18 mouse cellular contexts compared by ENCODE assay signal in the genomic region with DNA sequence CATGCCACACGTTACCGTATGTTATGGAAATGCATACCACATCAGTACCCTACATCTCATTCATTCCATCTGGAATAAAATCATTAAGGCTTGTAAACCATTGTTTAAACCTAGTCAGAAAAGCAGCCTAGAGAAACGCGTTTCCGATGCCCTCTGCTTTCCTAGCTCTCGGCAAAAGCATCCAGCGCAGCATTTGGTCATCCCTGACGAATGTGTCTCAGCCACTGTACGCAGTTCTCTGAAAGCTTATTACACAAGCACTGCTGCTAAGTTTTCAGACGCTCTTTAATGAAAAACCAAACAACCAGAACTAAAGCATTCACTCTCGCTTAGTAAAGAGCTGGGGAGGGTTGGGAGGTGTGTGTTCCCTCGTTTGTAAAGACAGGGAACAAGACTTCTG. TPM values are rescaled to one million over a fixed set of nuclear protein-coding genes. Genes with fewer than 3 reads are reported as not detected.
"Had no signal": no experiment of that assay in that cellular context is flagged by ENCODE, and none has a peak within 500 bp of the region (broad histone marks: within the 10 kb centered on the region; RNA-seq: fewer than 3 reads in every experiment).

No protein-coding gene starts in this region.

- H3K9ac ChIP-seq: liver, embryonic 13.5 days; liver, postnatal 0 days; lung, embryonic 15.5 days; midbrain, embryonic 13.5 days had no signal

- ATAC-seq: liver, postnatal 0 days; midbrain, embryonic 13.5 days had no signal

- H3K4me1 ChIP-seq: liver, embryonic 13.5 days; lung, embryonic 15.5 days; megakaryocyte, embryonic 14.5 days had no signal

- H3K36me3 ChIP-seq: liver, embryonic 13.5 days; lung, embryonic 15.5 days; midbrain, embryonic 13.5 days had no signal

- DNase-seq: kidney, adult 8-10 months; kidney, postnatal 25 days; liver; liver, embryonic 13.5 days; liver, postnatal 0 days; lung, postnatal 14 days; right cerebral cortex, adult 18-20 months; thymus, adult 18-20 months; thymus, postnatal 14 days had no signal

- H3K4me2 ChIP-seq: liver, embryonic 13.5 days; lung, embryonic 15.5 days; midbrain, embryonic 13.5 days had no signal

- H3K9me3 ChIP-seq: liver, embryonic 13.5 days; lung, embryonic 15.5 days; megakaryocyte, embryonic 14.5 days; midbrain, embryonic 13.5 days had no signal

- H3K27ac ChIP-seq: left cerebral cortex, adult 2 months; liver, embryonic 13.5 days; lung, embryonic 15.5 days; macrophage; midbrain, embryonic 13.5 days had no signal

- H3K4me3 ChIP-seq: left cerebral cortex, adult 2 months; liver, embryonic 13.5 days; lung, embryonic 15.5 days; megakaryocyte, embryonic 14.5 days; midbrain, embryonic 13.5 days had no signal

RNA-seq across cellular contexts. Expression of gene Sst, which starts 5.7 kb away (rescaled TPM):
- polyA plus RNA-seq: liver, postnatal 0 days; macrophage had no signal

RNA-seq across cellular contexts. Expression of gene Rtp2, which starts 47.1 kb away (rescaled TPM):
- polyA plus RNA-seq: kidney, embryonic 16.5 days; limb, embryonic 11.5 days; liver, embryonic 13.5 days; liver, postnatal 0 days; lung, embryonic 15.5 days; macrophage; midbrain, embryonic 13.5 days; neural tube, embryonic 14.5 days; stomach, embryonic 14.5 days had no signal
